Mouse (Mus musculus) c-Kit-positive CD71-positive TER-119-negative erythroid progenitor cells, embryonic 14.5 days (primary cell): Measurements from ENCODE around the gene 4930550L24Rik.

Source experiments
- DNase-seq: peaks from one replicate; pipeline ENCODE4 v3.0.0-alpha.2; 2013; ENCODE audit warnings: low read depth

The 4930550L24Rik gene

DNA sequence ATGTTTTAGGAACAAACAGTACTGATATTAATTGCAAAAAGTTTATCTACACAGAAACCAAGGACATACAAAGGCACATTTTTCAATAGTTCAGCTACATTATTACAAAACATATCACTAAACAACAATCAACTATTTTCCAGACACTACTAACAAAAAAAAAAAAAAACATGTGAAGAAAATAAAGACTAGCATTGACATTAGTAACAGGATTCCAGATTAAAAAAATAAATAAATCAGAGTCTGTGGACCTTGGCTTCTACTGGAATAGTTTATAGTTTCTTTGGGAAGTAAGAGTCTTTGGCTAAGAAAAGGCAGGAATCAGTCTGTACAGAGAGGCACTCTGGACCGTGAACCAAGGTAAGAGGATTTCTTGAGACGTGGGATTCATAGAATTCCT lies at the start of gene 4930550L24Rik:
Gene 4930550L24Rik, plus strand, starts transcription at position 301 of the 400 bp plus-strand sequence.
- no peak for DNase-seq

GRCm38 (mm10) chrX:58900753-58901152 lies 8.4 kb upstream of the 4930550L24Rik start:
- no peak for DNase-seq

GRCm38 (mm10) chrX:58967969-58968368 lies 58.8 kb downstream of the 4930550L24Rik start:
- no peak for DNase-seq
